Mouse (Mus musculus): ENCODE results near the gene Rpl23a. TPM values are rescaled to one million over a fixed set of nuclear protein-coding genes. Genes with fewer than 3 reads are reported as not detected.
"Not testable (repeated sequence)": the region's sequence is repeated elsewhere in the genome, so short reads cannot be mapped to it uniquely, and the experiment has no call there.

Rpl23a gene
- total RNA-seq, 2 experiments from 2014 or later, result 4,325 to 5,735 TPM

- no peak for ATAC-seq (replicated peaks; ENCODE audit: low FRiP score, low TSS enrichment, poor library complexity, severe bottlenecking)
Observed at GRCm38 (mm10) chr11:78188331-78189233, 5.2 kb upstream of the Rpl23a start, which contains the start of gene Rab34. Gene Rab34 (plus strand): TSS chr11:78188430.

DNA sequence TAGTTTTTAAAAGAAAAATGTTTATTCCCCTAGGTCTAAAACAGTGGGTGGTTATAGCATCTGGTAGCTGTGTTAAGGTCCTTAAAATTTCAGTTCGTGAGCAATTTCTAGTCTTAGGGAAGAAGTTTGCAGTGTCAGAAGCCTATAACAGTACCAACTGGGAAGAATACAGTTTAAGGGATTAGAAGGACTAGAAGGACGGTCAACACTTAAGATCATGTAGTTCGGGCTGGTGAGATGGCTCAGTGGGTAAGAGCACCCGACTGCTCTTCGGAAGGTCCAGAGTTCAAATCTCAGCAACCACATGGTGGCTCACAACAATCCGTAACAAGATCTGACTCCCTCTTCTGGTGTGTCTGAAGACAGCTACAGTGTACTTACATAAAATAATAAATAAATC lies 1.3 kb upstream of the Rpl23a start:
- not testable (repeated sequence) for ATAC-seq (replicated peaks; ENCODE audit: low FRiP score, low TSS enrichment, poor library complexity, severe bottlenecking)

DNA sequence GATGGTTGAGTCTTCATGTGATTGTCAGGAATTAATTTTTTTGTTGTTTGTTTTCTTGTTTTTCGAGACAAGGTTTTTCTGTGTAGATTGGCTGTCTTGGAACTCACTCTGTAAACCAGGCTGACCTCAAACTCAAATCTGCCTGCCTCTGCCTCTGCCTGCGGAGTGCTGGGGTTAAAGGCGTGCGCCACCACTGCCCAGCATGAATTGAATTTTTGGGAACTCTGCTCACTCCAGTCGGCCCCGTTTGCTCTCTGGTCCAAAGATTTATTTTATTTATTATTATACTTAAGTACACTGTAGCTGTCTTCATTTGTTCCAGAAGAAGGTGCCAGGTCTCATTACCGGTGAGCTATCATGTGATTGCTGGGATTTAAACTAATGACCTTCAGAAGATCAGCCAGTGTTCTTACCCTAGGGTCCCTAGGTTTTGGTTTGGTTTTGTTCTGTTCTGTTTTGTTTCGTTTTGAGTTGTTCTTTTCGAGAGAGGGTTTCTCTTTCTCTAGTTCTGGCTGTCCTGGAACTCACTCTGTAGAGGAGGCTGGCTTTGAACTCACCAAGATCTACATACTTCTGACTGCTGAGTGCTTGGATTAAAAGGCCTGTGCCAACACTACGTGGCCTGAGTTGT lies 615 bp upstream of the Rpl23a start:
- ATAC-seq (replicated peaks; ENCODE audit: low FRiP score, low TSS enrichment, poor library complexity, severe bottlenecking), result no peak

- ATAC-seq (replicated peaks; ENCODE audit: low FRiP score, low TSS enrichment, poor library complexity, severe bottlenecking), result no peak
Observed at GRCm38 (mm10) chr11:78182450-78182849, 934 bp downstream of the Rpl23a start.

GRCm38 (mm10) chr11:78181830-78182357 lies 1.5 kb downstream of the Rpl23a start:
- no peak for ATAC-seq (replicated peaks; ENCODE audit: low FRiP score, low TSS enrichment, poor library complexity, severe bottlenecking)

DNA sequence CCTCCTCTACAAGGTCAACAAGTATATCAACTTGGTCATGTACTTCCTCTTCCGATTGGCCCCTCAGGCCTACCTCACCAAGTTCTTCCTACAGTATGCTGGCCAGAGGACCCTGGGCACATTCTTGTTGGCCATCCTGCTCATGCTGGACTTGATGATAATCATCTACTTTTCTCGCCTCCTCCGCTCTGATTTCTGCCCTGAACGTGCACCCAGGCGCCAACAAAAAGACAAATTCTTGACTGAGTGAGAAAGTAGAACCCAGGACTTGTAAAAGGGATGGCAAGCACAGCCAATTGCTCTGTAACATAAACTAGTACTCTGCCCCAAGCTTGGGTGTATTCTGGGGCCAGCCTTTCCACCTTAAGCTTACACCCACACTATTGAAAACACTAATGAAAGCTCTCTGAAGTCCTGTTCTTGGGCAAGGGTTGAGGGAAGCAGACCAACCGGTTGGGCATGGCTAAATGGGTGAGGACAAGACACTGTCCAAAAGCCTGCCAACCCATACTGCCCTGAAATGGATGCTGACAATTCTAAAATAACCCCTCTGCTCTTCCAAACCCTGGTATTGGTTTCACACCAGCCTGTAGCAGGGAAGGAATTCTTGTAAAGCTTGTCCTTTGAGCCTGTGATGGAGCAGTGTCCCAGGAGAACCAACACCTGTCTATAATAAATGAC lies 3.2 kb downstream of the Rpl23a start:
- no peak for ATAC-seq (replicated peaks; ENCODE audit: low FRiP score, low TSS enrichment, poor library complexity, severe bottlenecking)

GRCm38 (mm10) chr11:78179438-78179999 lies 3.9 kb downstream of the Rpl23a start:
- ATAC-seq (replicated peaks; ENCODE audit: low FRiP score, low TSS enrichment, poor library complexity, severe bottlenecking), result no peak

DNA sequence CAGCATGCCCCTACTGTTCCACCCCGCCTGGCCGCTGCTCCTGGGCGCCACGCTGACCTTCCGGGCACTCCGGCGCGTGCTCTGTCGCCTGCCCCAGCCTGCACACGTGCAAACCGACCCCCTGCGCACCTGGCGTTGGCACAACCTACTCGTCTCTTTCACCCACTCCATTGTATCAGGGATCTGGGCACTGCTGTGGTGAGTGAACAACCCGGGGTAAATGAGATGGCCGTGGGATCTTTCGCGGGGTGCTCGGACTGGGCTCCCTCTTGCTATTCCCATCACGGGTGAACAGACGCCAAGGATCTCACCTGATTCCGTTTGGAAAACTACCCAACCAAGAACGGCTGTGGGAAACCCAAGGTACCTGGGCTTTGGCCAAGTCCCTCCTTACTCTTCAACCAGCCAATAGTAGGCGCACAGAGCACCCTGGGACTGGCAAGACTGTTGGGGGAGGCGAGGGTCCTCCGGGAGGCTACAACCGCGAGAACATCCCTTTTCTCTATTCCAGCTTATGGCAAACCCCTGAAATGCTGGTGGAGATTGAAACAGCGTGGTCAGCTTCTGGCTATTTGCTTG lies 4.4 kb downstream of the Rpl23a start:
- no peak for ATAC-seq (replicated peaks; ENCODE audit: low FRiP score, low TSS enrichment, poor library complexity, severe bottlenecking)

DNA sequence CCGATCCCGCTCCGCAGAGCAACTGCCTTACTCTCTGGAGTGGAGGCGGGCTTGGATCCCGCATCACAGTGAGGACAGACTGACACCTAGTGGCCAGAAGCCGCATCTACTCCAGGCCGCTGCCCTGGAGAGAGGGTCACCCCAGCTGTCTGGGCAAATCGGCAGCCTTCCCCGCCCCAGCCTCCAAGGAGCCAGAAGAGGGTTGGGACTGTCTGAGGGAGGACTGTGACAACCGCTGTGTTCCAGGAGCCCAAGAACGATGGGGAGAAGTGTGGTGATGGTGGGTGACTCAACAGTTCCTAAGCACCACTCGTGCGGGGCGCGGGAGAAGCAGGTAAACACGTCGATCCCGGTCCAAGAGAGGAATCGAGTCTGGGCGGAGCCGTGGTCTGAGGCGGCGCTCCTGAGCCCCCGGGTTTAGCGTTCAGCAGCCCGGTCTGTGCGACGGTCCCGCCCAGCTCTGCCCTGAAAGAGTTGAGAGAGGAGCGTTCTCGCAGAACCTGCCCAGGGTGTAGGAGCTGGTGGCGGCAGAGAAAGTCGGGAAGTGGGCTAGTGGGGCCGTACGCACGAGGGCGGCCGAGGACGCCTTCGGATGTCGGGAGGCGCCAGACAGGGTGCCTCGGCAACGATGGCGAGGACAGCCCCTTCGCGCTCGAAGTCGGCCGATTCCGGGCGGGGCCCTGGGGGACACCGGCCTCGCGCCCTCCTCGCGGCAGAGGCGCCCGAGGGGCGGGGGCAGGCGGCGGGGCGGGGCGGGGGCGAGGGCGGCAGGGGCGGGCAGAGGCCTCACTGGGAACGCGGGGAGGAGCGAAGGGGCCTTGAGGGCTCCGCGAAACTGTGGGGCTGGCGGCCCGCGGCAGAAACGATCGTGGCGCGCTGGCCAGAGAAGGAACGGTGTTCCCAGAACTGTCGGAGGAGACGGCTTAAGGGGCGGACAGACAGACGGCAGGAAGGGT lies 5.2 kb downstream of the Rpl23a start:
- peak; percentile 64 for ATAC-seq (replicated peaks; ENCODE audit: low FRiP score, low TSS enrichment, poor library complexity, severe bottlenecking)

- no peak for ATAC-seq (replicated peaks; ENCODE audit: low FRiP score, low TSS enrichment, poor library complexity, severe bottlenecking)
Observed at GRCm38 (mm10) chr11:78177437-78177836, 5.9 kb downstream of the Rpl23a start.

GRCm38 (mm10) chr11:78176905-78177331 lies 6.5 kb downstream of the Rpl23a start:
- no peak for ATAC-seq (replicated peaks; ENCODE audit: low FRiP score, low TSS enrichment, poor library complexity, severe bottlenecking)

DNA sequence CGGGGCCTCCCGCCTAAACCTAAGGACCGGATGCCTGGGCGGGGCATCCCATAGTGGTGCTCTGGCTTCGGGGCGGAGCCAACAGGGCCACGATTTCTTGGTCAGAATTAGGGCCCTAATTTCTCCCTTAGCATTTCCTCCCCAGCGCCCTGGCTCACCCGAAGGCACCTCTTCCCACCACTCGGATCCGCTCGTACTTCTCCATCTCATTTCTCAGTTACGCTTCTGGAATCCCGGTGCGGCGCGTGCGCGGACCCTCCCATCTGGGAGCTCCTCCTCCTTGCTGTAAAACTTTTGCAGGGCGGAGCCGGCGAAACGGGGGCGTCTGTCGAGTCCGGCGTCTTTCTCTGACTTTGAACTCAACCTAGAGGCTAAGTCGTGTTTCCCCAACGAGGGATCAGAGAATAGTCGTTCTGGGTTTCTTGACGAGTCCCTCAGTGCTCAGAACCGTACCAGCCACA lies 7.0 kb downstream of the Rpl23a start, which contains the start of the genes Nek8 and Tlcd1:
Gene Nek8, minus strand, starts transcription at position 274 of the 461 bp plus-strand sequence.
Gene Tlcd1, plus strand, starts transcription at position 310 of the 461 bp plus-strand sequence.
- peak; percentile 33 for ATAC-seq (replicated peaks; ENCODE audit: low FRiP score, low TSS enrichment, poor library complexity, severe bottlenecking)

GRCm38 (mm10) chr11:78175771-78176401 lies 7.5 kb downstream of the Rpl23a start:
- ATAC-seq (replicated peaks; ENCODE audit: low FRiP score, low TSS enrichment, poor library complexity, severe bottlenecking), result peak; percentile 56

- no peak for ATAC-seq (replicated peaks; ENCODE audit: low FRiP score, low TSS enrichment, poor library complexity, severe bottlenecking)
Observed at GRCm38 (mm10) chr11:78174506-78174905, 8.9 kb downstream of the Rpl23a start.

DNA sequence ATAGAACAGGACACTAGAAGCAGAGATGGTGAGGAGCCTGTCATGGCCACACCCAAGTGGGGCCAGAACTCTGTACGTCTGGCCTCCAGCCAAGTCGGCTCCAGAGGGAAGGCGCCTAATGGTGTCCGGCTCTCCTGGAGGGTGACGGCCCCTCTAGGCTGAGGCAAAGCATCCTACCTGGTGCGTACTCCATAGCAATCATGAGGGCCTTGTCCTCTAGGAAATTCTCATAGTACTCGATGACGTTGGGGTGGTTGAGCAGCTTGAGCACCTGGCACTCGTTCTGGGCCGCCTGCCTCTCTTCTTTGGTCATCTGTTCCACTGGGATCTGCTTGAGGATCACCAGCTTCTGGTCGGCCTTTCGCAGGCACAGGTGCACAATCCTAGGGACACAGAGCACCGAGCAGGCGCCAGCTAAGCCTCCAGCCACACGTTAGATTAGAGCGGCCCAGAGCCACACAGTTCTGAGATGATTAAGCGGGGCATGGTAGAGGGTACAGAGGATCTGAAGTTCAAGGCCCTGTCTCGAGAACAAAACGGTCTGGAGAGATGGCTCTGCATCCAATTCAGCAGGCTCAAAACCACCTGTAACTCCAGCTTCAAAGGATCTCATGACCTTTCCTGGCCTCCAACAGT lies 10.5 kb downstream of the Rpl23a start:
- ATAC-seq (replicated peaks; ENCODE audit: low FRiP score, low TSS enrichment, poor library complexity, severe bottlenecking), result no peak

GRCm38 (mm10) chr11:78172034-78172747 lies 11.2 kb downstream of the Rpl23a start:
- no peak for ATAC-seq (replicated peaks; ENCODE audit: low FRiP score, low TSS enrichment, poor library complexity, severe bottlenecking)
